Mouse (Mus musculus): ENCODE measurements at regions not wholly inside any gene's neighbourhood (a gene's known extent, or its start where the extent isn't known, plus 50 kb on each side); places are given as distances from the start of the nearest gene placed in this dataset.

DNA sequence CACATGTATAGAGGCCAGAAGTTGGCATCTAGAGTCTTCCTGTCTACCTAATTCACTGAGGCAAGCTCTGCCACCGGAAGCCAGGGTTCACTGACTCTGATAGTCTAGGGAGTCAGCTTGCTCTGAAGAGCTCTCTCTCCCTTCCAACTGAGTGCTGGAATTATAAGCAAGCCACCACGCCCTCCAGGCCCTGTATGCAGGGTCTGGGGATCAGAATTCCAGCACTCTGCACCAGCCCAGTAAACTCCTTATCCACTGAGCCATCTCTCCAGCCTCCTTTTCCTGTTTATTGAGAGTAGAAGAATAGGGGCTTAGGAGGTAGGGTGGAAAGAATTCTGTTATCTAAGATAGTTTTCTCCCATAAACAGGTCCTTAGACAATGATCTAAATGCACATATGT is 215.3 kb downstream of the Mreg start:
- no peak overlapping the region for H3K9ac ChIP-seq
- no peak for ATAC-seq (ENCODE audit: insufficient number of reproducible peaks, insufficient read depth, low FRiP score, low TSS enrichment)
- peaks cover 15% of the 10 kb centered on the region for H3K4me1 ChIP-seq
- H3K27ac ChIP-seq: no peak overlapping the region
- 59% methylated on average over 2 of the region's 2 CpGs for WGBS
- no peak overlapping the region for H3K4me2 ChIP-seq (replicated peaks)
- no peaks in the 10 kb centered on the region for H3K27me3 ChIP-seq
- H3K36me3 ChIP-seq: no peaks in the 10 kb centered on the region
- H3K9me3 ChIP-seq: no peaks in the 10 kb centered on the region
- H3K4me3 ChIP-seq: no peak overlapping the region

DNA sequence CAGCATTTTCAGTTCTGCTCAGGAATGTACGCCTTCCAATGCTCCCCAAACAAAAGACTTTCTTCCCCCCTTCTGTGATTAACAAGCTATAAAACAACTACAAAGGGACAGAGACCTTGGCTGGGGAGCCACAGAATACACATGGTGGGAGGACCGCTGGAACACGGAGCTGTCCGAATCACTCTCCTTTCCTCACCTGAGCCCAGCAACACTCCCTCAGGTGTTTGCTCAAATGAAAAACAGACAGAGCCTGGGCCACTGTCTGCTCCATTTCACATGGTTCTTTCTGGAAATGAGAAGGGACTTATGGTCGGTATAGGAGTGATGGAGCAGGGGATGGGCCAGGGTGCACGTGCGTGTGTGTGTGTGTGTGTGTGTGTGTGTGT is 215.9 kb downstream of the Mreg start:
- Histone ChIP-seq H3K9ac (no peak overlapping the region), H3K9me3 (no peaks in the 10 kb centered on the region), H3K27me3 (no peaks in the 10 kb centered on the region), H3K4me3 (no peak overlapping the region), H3K27ac (no peak overlapping the region), H3K4me2 (replicated peaks) (no peak overlapping the region), H3K36me3 (no peaks in the 10 kb centered on the region), H3K4me1 (peaks cover 12% of the 10 kb centered on the region; the same call in 1 of the 2 replicates)
- ATAC-seq (ENCODE audit: insufficient number of reproducible peaks, insufficient read depth, low FRiP score, low TSS enrichment): no peak
- 66% methylated on average over 7 of the region's 7 CpGs for WGBS

DNA sequence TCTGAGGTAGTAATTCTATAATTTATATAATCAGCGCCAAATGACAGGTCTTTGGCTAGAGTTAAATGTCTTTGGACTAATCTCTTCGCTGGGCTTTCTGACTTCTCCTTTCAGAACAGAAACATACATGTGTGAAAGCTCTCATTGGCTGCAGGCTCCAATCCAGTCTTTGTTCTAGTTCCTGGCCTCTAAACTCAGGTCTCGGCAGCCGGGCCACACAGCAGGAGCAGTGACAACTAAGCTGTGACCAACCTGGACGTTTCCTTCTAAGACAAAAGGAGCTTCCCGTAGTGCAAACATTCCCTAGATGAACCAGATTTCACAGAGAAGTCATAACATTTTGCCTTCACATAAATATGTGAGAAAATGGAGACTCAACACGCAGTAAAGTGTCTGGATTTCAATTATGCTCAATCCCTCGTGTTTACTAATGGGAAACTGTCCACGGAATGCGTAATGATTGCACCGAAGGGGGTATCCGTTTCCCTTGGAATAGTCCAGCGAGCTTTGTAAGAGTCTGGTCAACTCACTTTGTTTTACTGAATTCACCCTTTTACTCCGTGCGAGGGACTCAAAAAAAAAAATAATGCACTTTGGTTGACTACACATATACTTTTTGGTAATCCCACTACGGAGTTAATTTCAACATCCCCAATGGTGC is 216.4 kb downstream of the Mreg start:
- Histone ChIP-seq H3K27ac (0 out of 2 replicates have a peak overlapping the region, but pooled peaks have one; percentile 17), H3K9ac (no peak overlapping the region), H3K4me1 (peaks cover 12% of the 10 kb centered on the region; the same call in 1 of the 2 replicates), H3K9me3 (no peaks in the 10 kb centered on the region), H3K36me3 (no peaks in the 10 kb centered on the region), H3K4me3 (no peak overlapping the region), H3K27me3 (no peaks in the 10 kb centered on the region), H3K4me2 (replicated peaks) (no peak overlapping the region)
- no peak for ATAC-seq (ENCODE audit: insufficient number of reproducible peaks, insufficient read depth, low FRiP score, low TSS enrichment)
- 65% methylated on average over 16 of the region's 16 CpGs for WGBS

DNA sequence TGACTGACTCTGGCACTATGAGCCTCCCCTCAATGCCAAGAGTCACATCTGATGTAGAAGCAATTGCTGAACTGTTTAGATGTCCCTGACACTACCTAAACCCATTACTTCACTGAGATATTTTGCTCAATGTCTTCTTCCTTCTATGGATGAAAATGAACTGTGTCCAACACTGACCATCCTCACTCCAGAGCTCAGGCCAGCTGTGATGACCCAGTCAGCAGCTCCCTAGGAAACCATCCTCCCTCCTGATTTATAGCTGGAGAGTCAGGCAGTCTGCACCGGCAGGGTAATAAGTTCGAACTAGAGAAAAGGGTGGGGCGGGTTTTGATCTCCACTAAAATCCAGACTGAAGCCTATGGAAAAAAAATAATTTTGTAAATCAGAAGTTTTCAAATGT is 221.2 kb downstream of the Mreg start:
- 92% methylated on average over 3 of the region's 3 CpGs for WGBS
- no peak overlapping the region for H3K4me2 ChIP-seq (replicated peaks)
- peaks cover 8% of the 10 kb centered on the region; the same call in 1 of the 2 replicates for H3K4me1 ChIP-seq
- H3K27me3 ChIP-seq: no peaks in the 10 kb centered on the region
- no peak overlapping the region for H3K4me3 ChIP-seq
- no peak overlapping the region for H3K9ac ChIP-seq
- no peak for ATAC-seq (ENCODE audit: insufficient number of reproducible peaks, insufficient read depth, low FRiP score, low TSS enrichment)
- H3K9me3 ChIP-seq: no peaks in the 10 kb centered on the region
- H3K36me3 ChIP-seq: no peaks in the 10 kb centered on the region
- no peak overlapping the region for H3K27ac ChIP-seq

DNA sequence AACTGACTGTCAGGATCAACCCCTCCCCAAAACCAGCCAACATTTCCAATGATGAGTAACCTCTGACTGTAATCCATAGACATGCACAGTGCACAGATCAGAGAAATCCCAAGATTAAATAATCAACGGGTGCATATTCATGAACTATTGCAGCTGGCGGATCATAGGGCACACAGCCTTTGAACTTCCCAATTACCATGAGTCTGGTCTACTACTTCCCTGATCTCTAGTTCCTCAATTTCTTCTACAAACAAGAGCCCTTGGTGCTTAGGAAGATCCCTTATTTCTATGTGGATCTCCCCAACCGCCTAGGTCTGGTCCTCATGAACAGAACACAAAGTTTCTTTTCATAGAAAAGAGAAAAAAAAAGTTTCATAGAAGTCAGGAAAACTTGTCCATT is 224.0 kb downstream of the Mreg start:
- Histone ChIP-seq H3K4me2 (replicated peaks) (no peak overlapping the region), H3K9me3 (no peaks in the 10 kb centered on the region), H3K27ac (no peak overlapping the region), H3K4me1 (no peaks in the 10 kb centered on the region), H3K36me3 (no peaks in the 10 kb centered on the region), H3K4me3 (no peak overlapping the region), H3K9ac (no peak overlapping the region), H3K27me3 (no peaks in the 10 kb centered on the region)
- WGBS: 86% methylated on average over 3 of the region's 3 CpGs
- ATAC-seq (ENCODE audit: insufficient number of reproducible peaks, insufficient read depth, low FRiP score, low TSS enrichment): no peak

DNA sequence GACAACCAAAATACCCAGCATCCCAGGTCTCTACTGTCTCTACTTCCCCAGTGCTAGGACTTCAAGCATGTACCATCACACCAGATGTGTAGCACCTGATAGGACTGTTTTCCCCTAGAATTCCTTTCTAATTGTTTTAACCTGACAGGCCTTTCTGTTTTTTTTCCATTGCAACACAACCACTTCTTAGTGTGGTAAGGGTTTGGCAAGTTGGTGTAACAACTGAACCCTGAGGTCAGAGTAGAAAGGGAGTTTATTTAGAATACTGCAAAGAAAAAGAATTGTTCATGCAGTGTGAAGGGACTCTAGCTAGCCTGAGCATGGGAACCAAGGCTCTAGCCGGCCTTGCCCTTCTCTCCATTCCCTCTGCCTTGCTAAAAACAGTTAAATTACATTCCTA is 226.1 kb downstream of the Mreg start:
- H3K4me3 ChIP-seq: no peak overlapping the region
- no peak overlapping the region for H3K27ac ChIP-seq
- H3K9ac ChIP-seq: no peak overlapping the region
- no peaks in the 10 kb centered on the region for H3K36me3 ChIP-seq
- no peaks in the 10 kb centered on the region for H3K4me1 ChIP-seq
- 52% methylated on average over 1 of the region's 1 CpGs for WGBS
- H3K4me2 ChIP-seq (replicated peaks): no peak overlapping the region
- H3K27me3 ChIP-seq: no peaks in the 10 kb centered on the region
- no peaks in the 10 kb centered on the region for H3K9me3 ChIP-seq
- no peak for ATAC-seq (ENCODE audit: insufficient number of reproducible peaks, insufficient read depth, low FRiP score, low TSS enrichment)

DNA sequence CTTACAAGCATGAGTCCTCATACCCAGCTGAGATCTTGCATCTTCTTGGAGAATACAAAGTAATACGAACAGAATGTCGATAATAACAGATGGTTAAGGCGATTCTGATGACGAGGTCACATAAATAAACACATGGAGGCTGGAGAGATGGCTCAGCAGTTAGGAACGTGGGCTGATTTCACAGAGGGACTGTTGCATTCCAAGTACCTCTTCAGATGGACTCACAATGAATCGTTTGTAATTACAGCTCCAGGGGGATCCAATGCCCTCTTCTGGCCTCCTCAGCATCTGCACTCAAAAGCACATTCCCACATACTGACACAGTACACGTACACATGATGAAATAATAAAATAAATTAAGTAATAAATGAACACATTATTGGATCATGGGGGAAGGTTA is 228.3 kb downstream of the Mreg start:
- no peak for ATAC-seq (ENCODE audit: insufficient number of reproducible peaks, insufficient read depth, low FRiP score, low TSS enrichment)

DNA sequence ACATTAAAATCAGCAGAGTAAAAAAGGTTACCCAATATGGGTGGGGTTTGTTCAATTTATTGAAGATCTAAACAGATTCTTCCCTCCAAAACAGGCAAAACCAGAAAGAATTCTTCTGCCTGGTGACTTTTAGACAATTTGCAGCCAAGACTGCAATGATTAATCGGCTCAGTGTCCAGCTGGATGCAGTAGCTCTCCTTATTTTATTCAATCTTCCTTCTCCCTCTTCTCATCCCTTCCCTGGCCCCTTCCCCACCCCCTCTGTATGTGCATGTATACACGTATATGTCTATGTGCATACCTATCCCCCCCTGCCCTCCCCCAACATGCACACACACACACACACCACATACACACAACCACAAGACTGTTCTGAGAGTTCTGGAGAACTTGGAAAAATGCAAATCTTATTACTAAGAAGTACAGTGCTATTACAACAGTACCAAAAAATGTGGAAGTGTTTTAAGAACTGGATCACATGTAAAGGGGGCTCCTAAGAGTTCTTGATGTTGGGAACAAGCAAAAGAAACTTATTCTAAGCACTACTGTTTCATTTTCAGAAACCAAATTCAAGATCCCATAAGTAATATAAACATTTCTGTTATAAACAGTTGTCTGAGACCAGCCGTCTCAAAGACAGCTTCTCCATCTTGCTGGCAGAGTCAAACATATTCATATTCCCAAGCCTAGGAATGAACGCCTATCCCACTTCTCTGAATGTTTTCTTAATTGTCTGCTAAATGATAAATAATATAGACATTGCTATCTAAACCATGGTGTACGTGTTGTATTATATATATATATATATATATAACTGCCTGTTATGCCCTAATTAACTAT is 229.5 kb downstream of the Mreg start:
- WGBS: 70% methylated on average over 5 of the region's 5 CpGs
- Histone ChIP-seq H3K4me1 (no peaks in the 10 kb centered on the region; the same call in 1 of the 2 replicates), H3K4me3 (no peak overlapping the region), H3K9me3 (no peaks in the 10 kb centered on the region), H3K27me3 (no peaks in the 10 kb centered on the region), H3K9ac (no peak overlapping the region), H3K27ac (no peak overlapping the region), H3K36me3 (no peaks in the 10 kb centered on the region), H3K4me2 (replicated peaks) (no peak overlapping the region)
- ATAC-seq (ENCODE audit: insufficient number of reproducible peaks, insufficient read depth, low FRiP score, low TSS enrichment): no peak

More for the DNA sequence above, 228.3 kb downstream of the Mreg start:
- Histone ChIP-seq H3K27ac (no peak overlapping the region), H3K4me1 (no peaks in the 10 kb centered on the region; the same call in 1 of the 2 replicates), H3K9ac (no peak overlapping the region), H3K36me3 (no peaks in the 10 kb centered on the region), H3K27me3 (no peaks in the 10 kb centered on the region), H3K4me2 (replicated peaks) (no peak overlapping the region), H3K4me3 (no peak overlapping the region), H3K9me3 (no peaks in the 10 kb centered on the region)
- 85% methylated on average over 7 of the region's 7 CpGs for WGBS

DNA sequence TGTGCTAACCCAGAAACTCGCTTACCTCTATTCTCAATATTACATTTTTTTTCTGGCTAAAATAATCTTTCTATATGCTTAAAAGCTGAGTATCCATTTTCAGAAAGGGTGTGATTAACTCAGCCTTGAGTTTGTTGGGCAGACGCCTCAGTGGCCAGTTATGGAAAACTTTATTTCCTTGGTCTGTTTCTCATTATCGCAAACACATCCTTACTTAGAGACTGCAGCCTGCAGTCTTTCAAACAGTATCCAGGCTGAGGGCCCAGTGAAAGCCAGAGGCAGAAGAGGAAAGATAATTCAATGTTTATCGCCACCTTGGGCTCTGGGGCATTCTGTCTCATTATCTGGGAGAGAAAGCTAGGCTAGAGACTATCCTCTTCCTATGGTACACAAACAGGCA is 231.5 kb downstream of the Mreg start:
- no peak overlapping the region for H3K9ac ChIP-seq
- no peaks in the 10 kb centered on the region for H3K36me3 ChIP-seq
- H3K4me1 ChIP-seq: no peaks in the 10 kb centered on the region; the same call in 1 of the 2 replicates
- WGBS: 42% methylated on average over 4 of the region's 4 CpGs
- H3K9me3 ChIP-seq: no peaks in the 10 kb centered on the region
- no peak overlapping the region for H3K4me3 ChIP-seq
- H3K4me2 ChIP-seq (replicated peaks): no peak overlapping the region
- H3K27ac ChIP-seq: no peak overlapping the region
- H3K27me3 ChIP-seq: no peaks in the 10 kb centered on the region
- ATAC-seq (ENCODE audit: insufficient number of reproducible peaks, insufficient read depth, low FRiP score, low TSS enrichment): no peak

DNA sequence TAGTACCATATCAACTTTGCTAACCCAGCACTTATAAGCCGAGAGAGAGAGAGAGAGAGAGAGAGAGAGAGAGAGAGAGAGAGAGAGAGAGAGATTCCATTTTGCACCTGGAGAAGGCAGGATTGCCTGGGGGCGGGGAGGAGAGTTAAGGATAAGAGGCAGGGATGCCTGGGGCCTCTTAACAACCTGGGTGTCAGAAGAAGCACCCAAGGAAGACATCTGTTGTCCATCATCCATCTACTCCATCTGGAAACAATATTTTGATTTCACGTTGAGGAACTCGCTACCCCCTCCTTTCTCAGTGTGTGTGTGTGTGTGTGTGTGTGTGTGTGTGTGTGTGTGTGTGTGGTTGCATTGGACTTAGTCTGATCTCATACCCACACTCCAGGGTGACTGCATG is 232.8 kb downstream of the Mreg start:
- ATAC-seq (ENCODE audit: insufficient number of reproducible peaks, insufficient read depth, low FRiP score, low TSS enrichment): 0 out of 2 replicates have a peak, but pooled peaks have one; percentile 43
- Histone ChIP-seq H3K36me3 (no peaks in the 10 kb centered on the region), H3K27me3 (no peaks in the 10 kb centered on the region), H3K9me3 (no peaks in the 10 kb centered on the region), H3K4me3 (no peak overlapping the region), H3K4me1 (no peaks in the 10 kb centered on the region; the same call in 1 of the 2 replicates), H3K27ac (no peak overlapping the region), H3K9ac (no peak overlapping the region), H3K4me2 (replicated peaks) (no peak overlapping the region)
- WGBS: 44% methylated on average over 4 of the region's 4 CpGs

DNA sequence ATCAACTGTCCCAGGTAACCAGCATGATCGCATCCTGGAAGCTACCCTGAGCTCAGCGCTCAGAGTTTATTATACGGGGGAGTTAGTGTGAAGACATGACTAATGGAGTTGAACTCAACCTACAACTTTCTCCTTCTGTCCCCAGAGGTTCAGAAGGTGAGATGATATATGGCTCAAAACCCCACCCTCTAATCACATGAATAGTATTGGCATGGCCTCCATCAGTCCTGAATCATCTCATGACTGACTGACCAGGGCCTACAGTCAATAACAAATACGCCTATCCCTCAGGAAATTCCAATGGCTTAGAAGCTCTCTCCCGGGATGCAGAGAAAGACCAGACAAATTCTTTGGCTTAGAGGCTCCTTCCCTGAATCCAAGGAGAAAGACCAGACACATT is 234.7 kb downstream of the Mreg start:
- Histone ChIP-seq H3K9ac (no peak overlapping the region), H3K4me3 (no peak overlapping the region), H3K36me3 (no peaks in the 10 kb centered on the region), H3K27me3 (no peaks in the 10 kb centered on the region), H3K4me1 (no peaks in the 10 kb centered on the region; the same call in 1 of the 2 replicates), H3K4me2 (replicated peaks) (no peak overlapping the region), H3K27ac (no peak overlapping the region), H3K9me3 (no peaks in the 10 kb centered on the region)
- 93% methylated on average over 5 of the region's 5 CpGs for WGBS
- ATAC-seq (ENCODE audit: insufficient number of reproducible peaks, insufficient read depth, low FRiP score, low TSS enrichment): no peak

DNA sequence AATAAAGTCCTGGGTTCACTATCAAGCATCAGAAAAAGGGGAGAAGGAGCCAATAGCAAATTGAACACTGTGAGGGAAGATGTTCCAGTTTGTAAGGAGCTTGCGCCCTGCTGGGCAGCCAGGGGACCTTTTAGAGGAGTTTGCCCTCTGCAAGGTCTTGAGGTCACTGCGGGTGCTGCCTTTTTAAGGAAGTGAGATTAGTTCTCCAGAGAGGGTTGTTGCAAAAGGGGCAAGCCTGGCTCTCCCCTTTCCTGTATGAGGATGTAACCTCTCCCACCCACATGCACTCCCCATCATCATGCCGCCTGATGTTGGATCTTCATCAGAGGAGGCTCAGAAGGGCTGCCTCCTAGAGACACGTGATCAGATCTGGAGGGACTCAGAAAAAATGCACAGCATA is 237.4 kb downstream of the Mreg start:
- Histone ChIP-seq H3K4me2 (replicated peaks) (no peak overlapping the region), H3K27ac (no peak overlapping the region), H3K4me1 (no peaks in the 10 kb centered on the region), H3K36me3 (no peaks in the 10 kb centered on the region), H3K4me3 (no peak overlapping the region), H3K9me3 (no peaks in the 10 kb centered on the region), H3K27me3 (no peaks in the 10 kb centered on the region), H3K9ac (no peak overlapping the region)
- ATAC-seq (ENCODE audit: insufficient number of reproducible peaks, insufficient read depth, low FRiP score, low TSS enrichment): no peak
- WGBS: 49% methylated on average over 4 of the region's 4 CpGs
